Mouse (Mus musculus) thymus, adult 2 months (tissue): ENCODE results near the gene Pax8. TPM values are rescaled to one million over a fixed set of nuclear protein-coding genes. Genes with fewer than 3 reads are reported as not detected.

ENCODE experiments used
- DNase-seq: peaks from one replicate; pipeline ENCODE4 v3.0.0; 2021
- H3K27ac ChIP-seq: fragments of 200-500 bp; 2 replicates; pipeline ENCODE4 v1.5.1; 2012; ENCODE audit warnings: low read length, control low read depth; ENCODE audit not compliant: control insufficient read depth, insufficient read depth
- H3K27me3 ChIP-seq: fragments of 200-500 bp; 2 replicates; pipeline ENCODE4 v1.6.1; 2012; ENCODE audit warnings: mild to moderate bottlenecking, low read length, moderate library complexity, mixed read lengths; ENCODE audit not compliant: control insufficient read depth, insufficient read depth
- H3K36me3 ChIP-seq: fragments of 200-500 bp; 2 replicates; pipeline ENCODE4 v1.6.1; 2012; ENCODE audit warnings: mild to moderate bottlenecking, low read length, moderate library complexity; ENCODE audit not compliant: control insufficient read depth, insufficient read depth
- H3K4me1 ChIP-seq: fragments of 200-500 bp; replicated peaks from 2 replicates; pipeline ENCODE4 v1.6.1; 2012; ENCODE audit warnings: low read length; ENCODE audit not compliant: control insufficient read depth, insufficient read depth
- H3K4me3 ChIP-seq: fragments of 200-500 bp; 2 replicates; pipeline ENCODE4 v1.5.1; 2012; ENCODE audit warnings: mild to moderate bottlenecking, low read length, control low read depth, moderate library complexity; ENCODE audit not compliant: control insufficient read depth, insufficient read depth
- CTCF ChIP-seq: fragments of 200-500 bp; IDR thresholded peaks from 2 replicates; pipeline ENCODE4 v1.5.1; 2012; ENCODE audit warnings: mild to moderate bottlenecking, control low read depth, low read length, moderate library complexity, borderline replicate concordance; ENCODE audit not compliant: control insufficient read depth, poor library complexity, insufficient read depth; ENCODE audit errors: extremely low read depth
- POLR2A ChIP-seq: fragments of 200-500 bp; IDR thresholded peaks from 2 replicates; pipeline ENCODE4 v1.6.1; 2012; ENCODE audit warnings: mild to moderate bottlenecking, low read length, control low read depth, moderate library complexity; ENCODE audit not compliant: control insufficient read depth, poor library complexity, insufficient read depth; ENCODE audit errors: extremely low read depth
- WGBS: fragments of 180-500 bp; shearing (Covaris S2); methylation state at CpG from one replicate; pipeline ENCODE4 v1.1.7; 2018; 5-methylcytosine and 5-hydroxymethylcytosine counted together
- polyA plus RNA-seq: library from polyadenylated mRNA; depleted of rRNA; stranded (reverse); fragments of >200 nt; gene quantifications from 2 replicates; pipeline ENCODE4 v1.2.3, GENCODE M21; 2012

The Pax8 gene
- polyA plus RNA-seq, 1 experiment, result 0.08 TPM

DNA sequence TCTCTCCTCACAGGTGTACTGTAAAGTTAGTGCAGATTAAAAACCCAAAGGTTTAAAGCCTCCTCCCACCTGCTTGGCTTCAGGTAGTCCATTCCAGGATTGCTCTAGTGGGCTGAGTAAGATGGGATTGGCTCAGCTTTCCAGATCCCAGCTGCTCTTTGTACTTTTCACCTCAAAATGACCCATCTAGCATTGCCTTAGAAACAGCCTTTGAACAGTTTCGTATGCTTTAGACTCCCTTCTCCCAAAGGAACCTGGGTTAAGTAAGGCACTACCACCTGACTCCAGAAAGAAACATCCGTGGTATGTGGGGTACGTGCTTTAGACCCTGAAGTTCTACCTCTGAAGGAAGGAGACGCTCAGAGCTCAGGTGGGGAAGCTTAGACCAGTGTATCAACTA, 6.3 kb downstream of the Pax8 start:
- Histone ChIP-seq H3K4me3 (no peak overlapping the region), H3K36me3 (no peaks in the 10 kb centered on the region), H3K27me3 (peaks cover 5% of the 10 kb centered on the region), H3K4me1 (no peaks in the 10 kb centered on the region), H3K27ac (no peak overlapping the region)
- DNase-seq, result no peak
- whole genome bisulfite sequencing, result 88% methylated on average over 4 of the region's 4 CpGs
- no peak for TF ChIP-seq CTCF
- no peak for TF ChIP-seq POLR2A

DNA sequence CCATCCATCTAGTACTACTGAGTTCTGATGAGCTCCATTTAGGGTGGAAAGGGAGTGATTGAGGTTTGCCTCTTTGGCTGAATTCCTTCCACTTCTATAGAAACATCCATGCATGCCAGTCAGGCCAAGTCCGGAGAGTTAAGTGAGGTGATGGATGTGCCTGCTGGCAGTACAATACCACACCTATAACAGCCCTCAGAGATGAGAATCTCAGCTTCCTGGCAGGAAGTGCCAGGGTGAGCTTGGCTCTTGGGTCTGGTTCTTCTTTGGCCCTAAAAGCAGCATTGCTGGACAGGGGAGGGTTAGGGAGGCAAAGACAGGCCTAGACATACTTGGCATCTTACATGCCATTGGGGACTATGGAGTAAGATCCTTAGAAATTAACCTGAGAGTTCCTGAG, 7.0 kb downstream of the Pax8 start:
- 75% methylated on average over 1 of the region's 1 CpGs for WGBS
- Histone ChIP-seq H3K36me3 (no peaks in the 10 kb centered on the region), H3K27me3 (no peaks in the 10 kb centered on the region; the same call in 1 of the 2 replicates), H3K4me1 (no peaks in the 10 kb centered on the region), H3K27ac (no peak overlapping the region), H3K4me3 (no peak overlapping the region)
- TF ChIP-seq CTCF, result no peak
- TF ChIP-seq POLR2A, result no peak
- DNase-seq, result no peak

- Histone ChIP-seq H3K27me3 (no peaks in the 10 kb centered on the region), H3K4me3 (no peak overlapping the region), H3K27ac (no peak overlapping the region), H3K36me3 (no peaks in the 10 kb centered on the region), H3K4me1 (no peaks in the 10 kb centered on the region)
- WGBS, result 60% methylated on average over 1 of the region's 1 CpGs
- TF ChIP-seq POLR2A (no peak), CTCF (no peak)
- DNase-seq, result no peak
These were observed 8.2 kb downstream of the Pax8 start for GRCm38 (mm10) chr2:24467156-24467555.

GRCm38 (mm10) chr2:24460808-24461127, 14.6 kb downstream of the Pax8 start:
- Histone ChIP-seq H3K36me3 (no peaks in the 10 kb centered on the region), H3K27me3 (0 out of 2 replicates have a peak, but pooled peaks cover 2% of the 10 kb centered on the region), H3K27ac (no peak overlapping the region), H3K4me3 (no peak overlapping the region), H3K4me1 (no peaks in the 10 kb centered on the region)
- no peak for DNase-seq
- no peak for TF ChIP-seq CTCF
- TF ChIP-seq POLR2A, result no peak
- 30% methylated on average over 2 of the region's 2 CpGs for WGBS

- DNase-seq, result no peak
- WGBS, result 49% methylated on average over 9 of the region's 9 CpGs
- H3K27ac ChIP-seq, result no peak overlapping the region
- H3K27me3 ChIP-seq, result 0 out of 2 replicates have a peak, but pooled peaks cover 2% of the 10 kb centered on the region
- no peaks in the 10 kb centered on the region for H3K4me1 ChIP-seq
- H3K4me3 ChIP-seq, result no peak overlapping the region
- TF ChIP-seq CTCF (no peak), POLR2A (no peak)
- no peaks in the 10 kb centered on the region for H3K36me3 ChIP-seq
These were observed 15.1 kb downstream of the Pax8 start for GRCm38 (mm10) chr2:24460112-24460807.

DNA sequence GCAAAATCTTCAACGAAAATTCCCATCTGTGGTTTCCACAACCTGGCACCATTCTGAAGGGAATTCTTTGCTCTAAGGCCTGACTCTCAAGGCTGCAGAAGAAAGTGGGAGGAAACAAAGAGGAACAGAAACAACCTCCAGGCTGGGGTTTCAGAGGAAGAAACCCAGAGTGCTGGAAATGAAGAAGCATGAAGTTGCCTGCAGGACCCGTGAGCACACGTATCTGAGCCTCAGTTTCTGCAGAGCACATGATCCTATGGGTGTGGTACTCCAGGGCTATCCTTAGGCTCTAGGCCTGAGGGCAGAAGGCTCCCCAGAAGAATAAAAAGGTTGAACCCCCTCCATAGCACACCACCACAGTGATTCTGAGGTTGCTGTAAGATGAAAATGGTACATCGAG, 18.6 kb downstream of the Pax8 start:
- DNase-seq, result no peak
- WGBS, result 49% methylated on average over 4 of the region's 4 CpGs
- Histone ChIP-seq H3K27me3 (0 out of 2 replicates have a peak, but pooled peaks cover 2% of the 10 kb centered on the region), H3K4me1 (no peaks in the 10 kb centered on the region), H3K27ac (no peak overlapping the region), H3K4me3 (no peak overlapping the region), H3K36me3 (no peaks in the 10 kb centered on the region)
- TF ChIP-seq POLR2A (no peak), CTCF (no peak)
